Mouse (Mus musculus) gastrocnemius, adult 2 months (tissue): ENCODE results near the gene Slc22a8. TPM values are rescaled to one million over a fixed set of nuclear protein-coding genes. Genes with fewer than 3 reads are reported as not detected.

ENCODE experiments used
- DNase-seq: peaks from one replicate; pipeline ENCODE4 v3.0.0; 2022
- H3K27ac ChIP-seq: fragments of 200-600 bp; 2 replicates; pipeline ENCODE4 v1.8.1; 2022; ENCODE audit warnings: mild to moderate bottlenecking
- H3K4me3 ChIP-seq: fragments of 200-600 bp; 2 replicates; pipeline ENCODE4 v1.8.1; 2022; ENCODE audit warnings: mild to moderate bottlenecking, moderate library complexity
- CTCF ChIP-seq: fragments of 200-600 bp; IDR thresholded peaks from 2 replicates; pipeline ENCODE4 v1.8.1; 2022; ENCODE audit warnings: antibody characterized with exemption, mild to moderate bottlenecking, moderate library complexity
- intact Hi-C: fragments of 180-260 bp; cut with DNase I; formaldehyde crosslinking; loops from one replicate; pipeline ENCODE4 v1.15.1; 2025
- total RNA-seq, 2 experiments: library from RNA; stranded (reverse); gene quantifications; 2 replicates each; pipeline ENCODE4 v1.2.3; 2021

The Slc22a8 gene
- total RNA-seq, 2 experiments from 2014 or later, result not detected

DNA sequence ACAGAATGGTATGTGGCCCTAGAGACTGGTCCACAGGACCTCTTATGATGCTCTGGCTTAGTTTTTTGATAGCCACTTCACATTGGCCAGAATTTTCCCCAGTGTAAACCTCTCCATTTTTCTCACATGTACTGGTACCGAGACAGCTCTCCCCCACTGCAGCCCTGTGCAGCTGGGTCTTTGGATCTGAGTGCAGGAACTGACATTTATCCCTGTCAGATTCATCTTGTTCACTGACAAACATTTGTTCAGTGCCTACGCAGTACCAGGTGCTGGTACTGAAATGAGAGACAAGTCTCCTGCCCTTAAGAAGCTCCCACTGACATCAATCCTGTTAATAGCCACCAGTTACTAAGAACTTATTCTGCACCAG is 12.1 kb upstream of the Slc22a8 start:
- Histone ChIP-seq H3K4me3 (no peak overlapping the region; the same call in 1 of the 2 replicates), H3K27ac (no peak overlapping the region)
- intact Hi-C loops, result loop anchor here (1.0 kb wide), 1 partner anchor 104 kb away; no protein-coding TSS in a partner anchor
- DNase-seq, result no peak
- no peak for TF ChIP-seq CTCF

DNA sequence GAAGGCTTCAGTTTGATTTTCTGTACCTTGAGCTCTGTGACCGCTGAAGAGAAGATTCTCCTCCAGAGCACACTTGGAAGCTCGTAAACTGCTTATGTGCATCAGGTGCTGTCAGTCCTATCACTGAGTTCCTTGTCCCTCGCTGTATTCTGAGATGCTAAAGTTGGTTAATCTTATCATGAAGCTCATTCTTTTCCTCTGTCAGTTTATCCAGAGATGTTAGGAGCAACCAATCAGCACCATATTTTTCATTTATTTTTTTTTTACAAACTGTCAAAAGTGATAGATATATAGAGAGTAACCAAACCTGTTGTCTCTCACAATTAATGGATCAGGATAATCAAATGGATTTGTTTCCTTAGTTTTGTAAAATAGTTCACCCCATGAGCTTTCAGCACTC is 5.8 kb upstream of the Slc22a8 start:
- no peak for TF ChIP-seq CTCF
- intact Hi-C loops, result no loop called here
- Histone ChIP-seq H3K4me3 (no peak overlapping the region), H3K27ac (no peak overlapping the region)
- DNase-seq, result no peak

DNA sequence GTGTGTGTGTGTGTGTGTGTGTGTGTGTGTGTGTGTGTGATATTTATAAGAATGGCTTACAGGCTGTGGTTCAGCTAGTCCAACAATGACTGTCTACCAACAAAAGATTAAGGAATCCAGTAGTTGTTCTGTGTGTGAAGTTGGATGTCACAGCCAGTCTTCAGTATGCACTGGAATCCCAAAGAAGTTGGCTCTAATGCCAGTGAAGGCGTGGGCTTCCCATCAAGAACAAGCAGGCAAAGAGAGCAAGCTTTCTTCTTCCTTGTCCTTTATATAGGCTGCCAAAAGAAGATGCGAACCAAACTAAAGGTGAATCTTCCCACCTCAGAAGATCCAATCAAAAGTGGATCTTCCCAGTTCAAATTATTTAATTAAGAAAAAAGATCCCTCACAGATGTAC is 5.2 kb upstream of the Slc22a8 start:
- intact Hi-C loops, result no loop called here
- no peak for TF ChIP-seq CTCF
- Histone ChIP-seq H3K4me3 (no peak overlapping the region), H3K27ac (no peak overlapping the region)
- no peak for DNase-seq

- intact Hi-C loops, result no loop called here
- no peak overlapping the region for H3K27ac ChIP-seq
Measured at GRCm38 (mm10) chr19:8586350-8586749, 4.7 kb upstream of the Slc22a8 start.

DNA sequence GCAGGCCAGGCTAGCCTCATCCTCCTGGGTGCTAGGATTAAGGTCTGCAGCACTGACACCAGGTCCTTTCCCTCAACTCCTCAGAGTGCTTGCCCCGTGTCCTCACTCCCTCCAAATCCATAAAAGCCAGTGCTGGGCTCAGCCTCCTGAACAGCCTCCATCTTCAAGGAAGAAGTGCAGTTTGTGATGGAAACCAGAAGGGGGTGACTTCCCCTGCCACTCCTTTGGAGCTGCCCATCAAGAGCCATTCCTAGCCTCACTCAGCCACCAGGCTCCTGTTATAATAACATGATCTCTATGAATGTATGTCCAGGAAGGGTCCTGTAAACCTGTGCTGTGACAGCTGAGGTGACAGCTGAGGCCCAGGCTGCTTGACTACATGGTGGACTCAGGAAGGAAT is 3.7 kb upstream of the Slc22a8 start:
- intact Hi-C loops, result no loop called here
- no peak for DNase-seq
- no peak overlapping the region for H3K4me3 ChIP-seq
- no peak overlapping the region for H3K27ac ChIP-seq
- no peak for TF ChIP-seq CTCF

More at GRCm38 (mm10) chr19:8586350-8586749, 4.7 kb upstream of the Slc22a8 start:
- no peak overlapping the region for H3K4me3 ChIP-seq
- DNase-seq, result no peak
- no peak for TF ChIP-seq CTCF

DNA sequence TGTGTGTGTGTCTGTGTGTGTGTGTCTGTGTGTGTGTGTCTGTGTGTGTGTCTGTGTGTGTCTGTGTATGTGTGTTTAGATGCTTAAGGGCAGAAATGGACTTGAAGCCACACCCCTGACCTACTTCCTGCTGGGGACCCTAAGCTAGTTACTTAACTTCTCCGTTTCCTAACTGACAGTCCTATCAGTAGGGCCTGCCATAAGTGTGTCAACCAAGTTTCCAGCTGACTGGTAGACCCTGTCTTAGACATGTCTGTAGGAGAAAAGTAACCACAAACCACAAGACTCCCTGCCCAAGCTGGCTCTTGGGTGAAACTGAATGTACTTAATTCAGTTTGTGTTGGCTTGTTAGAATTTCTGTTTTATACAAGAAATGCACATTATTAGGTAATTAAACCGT is 1.1 kb downstream of the Slc22a8 start:
- H3K4me3 ChIP-seq, result no peak overlapping the region
- no peak for TF ChIP-seq CTCF
- no peak for DNase-seq
- intact Hi-C loops, result no loop called here
- no peak overlapping the region for H3K27ac ChIP-seq

GRCm38 (mm10) chr19:8592873-8593408 is 1.9 kb downstream of the Slc22a8 start:
- no peak for TF ChIP-seq CTCF
- intact Hi-C loops, result no loop called here
- H3K4me3 ChIP-seq, result no peak overlapping the region

DNA sequence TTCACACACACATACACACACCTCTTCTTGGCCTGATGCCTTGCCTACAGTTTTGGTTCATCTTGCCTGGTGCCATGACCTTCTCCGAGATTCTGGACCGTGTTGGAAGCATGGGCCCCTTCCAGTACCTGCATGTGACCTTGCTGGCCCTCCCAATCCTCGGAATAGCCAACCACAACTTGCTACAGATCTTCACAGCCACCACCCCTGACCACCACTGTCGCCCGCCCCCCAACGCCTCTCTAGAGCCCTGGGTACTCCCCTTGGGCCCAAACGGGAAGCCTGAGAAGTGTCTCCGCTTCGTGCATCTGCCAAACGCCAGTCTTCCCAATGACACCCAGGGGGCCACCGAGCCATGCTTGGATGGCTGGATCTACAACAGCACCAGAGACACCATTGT is 2.8 kb downstream of the Slc22a8 start:
- DNase-seq, result no peak
- Histone ChIP-seq H3K27ac (no peak overlapping the region), H3K4me3 (no peak overlapping the region)
- no peak for TF ChIP-seq CTCF
- intact Hi-C loops, result no loop called here

More at GRCm38 (mm10) chr19:8592873-8593408, 1.9 kb downstream of the Slc22a8 start:
- no peak overlapping the region for H3K27ac ChIP-seq
- DNase-seq, result no peak

GRCm38 (mm10) chr19:8594518-8594917 is 3.5 kb downstream of the Slc22a8 start:
- Histone ChIP-seq H3K27ac (no peak overlapping the region), H3K4me3 (no peak overlapping the region)
- DNase-seq, result no peak
- intact Hi-C loops, result no loop called here
- no peak for TF ChIP-seq CTCF

GRCm38 (mm10) chr19:8597269-8597668 is 6.2 kb downstream of the Slc22a8 start:
- no peak for TF ChIP-seq CTCF
- Histone ChIP-seq H3K4me3 (no peak overlapping the region), H3K27ac (no peak overlapping the region)
- intact Hi-C loops, result no loop called here
- no peak for DNase-seq

DNA sequence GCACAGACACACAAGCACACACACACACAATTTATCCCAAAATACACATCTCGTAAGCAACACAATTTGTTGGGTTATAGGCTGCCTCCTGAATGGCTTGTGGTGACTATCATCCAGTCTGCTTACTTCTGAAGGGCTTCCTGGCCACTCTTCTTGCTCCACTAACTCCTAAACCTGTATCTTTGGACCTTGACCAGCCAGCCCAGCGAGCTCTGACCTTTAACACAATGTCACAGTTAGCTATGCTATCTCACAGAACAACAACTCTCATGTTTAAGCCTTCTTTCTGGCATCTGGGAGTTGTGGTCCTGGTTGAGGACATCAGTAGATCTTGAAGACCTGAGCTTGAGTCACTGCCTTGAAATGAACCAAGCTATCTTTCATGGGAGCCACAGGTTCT is 8.2 kb downstream of the Slc22a8 start:
- no peak overlapping the region for H3K27ac ChIP-seq
- intact Hi-C loops, result no loop called here
- TF ChIP-seq CTCF, result no peak

GRCm38 (mm10) chr19:8601922-8602321 is 10.9 kb downstream of the Slc22a8 start:
- Histone ChIP-seq H3K27ac (no peak overlapping the region), H3K4me3 (no peak overlapping the region)
- intact Hi-C loops, result no loop called here
- DNase-seq, result no peak
- no peak for TF ChIP-seq CTCF

More for the DNA sequence above, 8.2 kb downstream of the Slc22a8 start:
- no peak for DNase-seq
- no peak overlapping the region for H3K4me3 ChIP-seq

DNA sequence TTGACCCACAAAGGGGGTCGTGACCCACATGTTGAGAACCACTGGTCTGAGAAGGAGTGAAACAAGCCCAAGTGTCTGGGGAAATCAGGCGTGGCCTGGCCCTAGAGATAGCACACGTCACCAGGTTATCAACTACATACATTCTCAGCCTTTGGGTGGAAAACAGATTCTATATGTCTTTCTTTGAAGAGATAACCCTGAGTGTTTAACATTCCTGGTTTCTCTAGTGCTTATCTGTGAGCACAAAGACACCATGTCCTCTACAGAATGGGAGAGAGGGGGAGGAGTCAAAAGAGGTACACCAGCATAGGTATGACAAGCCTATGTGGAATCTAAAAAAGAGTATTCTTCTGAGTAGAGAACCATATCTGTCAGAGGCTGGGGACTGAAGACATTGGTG is 11.9 kb downstream of the Slc22a8 start:
- TF ChIP-seq CTCF, result no peak
- no peak for DNase-seq
- H3K27ac ChIP-seq, result no peak overlapping the region
- intact Hi-C loops, result no loop called here
- H3K4me3 ChIP-seq, result no peak overlapping the region

DNA sequence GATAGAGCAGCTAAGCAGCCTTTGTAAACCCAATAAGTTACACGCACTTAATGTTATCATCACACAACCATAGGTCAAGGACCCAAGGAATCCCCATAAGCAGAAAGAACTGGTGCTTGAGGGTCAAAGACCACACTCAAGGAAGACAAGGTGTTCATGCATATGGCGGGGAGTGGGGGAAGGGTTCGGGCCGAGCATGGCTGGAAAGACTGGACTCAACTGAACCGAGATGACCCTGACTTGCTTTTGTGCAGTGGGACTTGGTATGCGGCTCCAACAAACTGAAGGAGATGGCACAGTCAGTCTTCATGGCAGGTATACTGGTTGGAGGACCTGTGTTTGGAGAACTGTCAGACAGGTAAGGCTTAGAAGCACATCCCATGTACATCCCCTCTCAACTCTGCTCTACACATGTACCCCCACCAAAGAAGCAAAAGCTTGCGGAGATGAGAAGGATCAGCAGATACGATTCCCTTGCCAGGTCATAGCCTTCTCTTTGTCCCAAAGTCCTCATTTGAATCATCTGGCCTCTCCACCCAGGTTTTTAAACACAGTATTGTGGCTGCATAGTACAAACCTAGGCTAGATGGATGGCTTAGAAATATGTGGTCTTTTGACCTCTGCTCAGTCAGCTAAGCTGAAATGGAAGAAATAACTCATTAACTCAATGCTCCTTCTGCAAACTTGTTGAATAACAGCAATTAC is 13.6 kb downstream of the Slc22a8 start:
- no peak for DNase-seq
- Histone ChIP-seq H3K4me3 (no peak overlapping the region), H3K27ac (no peak overlapping the region)
- no peak for TF ChIP-seq CTCF
- intact Hi-C loops, result no loop called here
